Mouse (Mus musculus) urinary bladder, adult 2 months (tissue): ENCODE data around the gene Prss8. TPM values are rescaled to one million over a fixed set of nuclear protein-coding genes. Genes with fewer than 3 reads are reported as not detected.
A peak's percentile ranks its signal among the peaks of the same experiment; 100 is the strongest.
"Not testable (repeated sequence)": the region's sequence is repeated elsewhere in the genome, so short reads cannot be mapped to it uniquely, and the experiment has no call there.

Experiments used
- DNase-seq: peaks from one replicate; pipeline ENCODE4 v3.0.0; 2022; ENCODE audit warnings: low spot score
- polyA plus RNA-seq: library from polyadenylated mRNA; depleted of rRNA; stranded (reverse); fragments of >200 nt; gene quantifications from 2 replicates; pipeline ENCODE4 v1.2.3, GENCODE M21; 2012; rRNA removed

Prss8 gene
- 54.6 and 66.0 TPM in 2 replicates for polyA plus RNA-seq

- DNase-seq, result no peak
Observed at GRCm38 (mm10) chr7:127929923-127930322, at the start of gene Prss8. Prss8 (minus strand) TSS chr7:127930104.

- DNase-seq, result no peak
Observed at GRCm38 (mm10) chr7:127978856-127979255, 49.0 kb upstream of the Prss8 start.

DNA sequence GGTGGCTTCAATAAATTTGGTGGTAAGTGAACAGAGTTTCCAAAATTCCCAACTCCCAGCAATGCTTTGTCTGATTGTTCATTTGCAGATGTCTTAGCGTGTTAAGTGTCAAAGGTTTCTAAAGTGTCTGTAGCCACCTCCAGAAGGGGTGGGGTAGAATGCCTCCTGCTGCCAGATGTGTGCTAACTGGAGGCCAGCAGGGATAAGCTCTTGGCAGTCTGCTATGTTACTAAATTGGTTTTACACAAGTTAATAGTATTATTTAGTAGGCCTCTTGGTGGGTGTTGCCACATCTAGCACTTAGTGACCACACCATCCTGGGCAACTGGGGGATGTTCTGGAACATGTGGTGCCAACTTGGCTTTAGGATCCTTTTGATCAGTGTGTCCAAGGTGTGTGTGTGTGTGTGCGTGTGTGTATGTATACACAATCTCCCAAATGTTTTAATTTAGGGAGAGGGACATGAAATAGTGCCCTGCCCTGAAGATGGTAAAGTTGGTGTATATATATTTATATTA, 44.6 kb upstream of the Prss8 start:
- DNase-seq, result no peak

DNA sequence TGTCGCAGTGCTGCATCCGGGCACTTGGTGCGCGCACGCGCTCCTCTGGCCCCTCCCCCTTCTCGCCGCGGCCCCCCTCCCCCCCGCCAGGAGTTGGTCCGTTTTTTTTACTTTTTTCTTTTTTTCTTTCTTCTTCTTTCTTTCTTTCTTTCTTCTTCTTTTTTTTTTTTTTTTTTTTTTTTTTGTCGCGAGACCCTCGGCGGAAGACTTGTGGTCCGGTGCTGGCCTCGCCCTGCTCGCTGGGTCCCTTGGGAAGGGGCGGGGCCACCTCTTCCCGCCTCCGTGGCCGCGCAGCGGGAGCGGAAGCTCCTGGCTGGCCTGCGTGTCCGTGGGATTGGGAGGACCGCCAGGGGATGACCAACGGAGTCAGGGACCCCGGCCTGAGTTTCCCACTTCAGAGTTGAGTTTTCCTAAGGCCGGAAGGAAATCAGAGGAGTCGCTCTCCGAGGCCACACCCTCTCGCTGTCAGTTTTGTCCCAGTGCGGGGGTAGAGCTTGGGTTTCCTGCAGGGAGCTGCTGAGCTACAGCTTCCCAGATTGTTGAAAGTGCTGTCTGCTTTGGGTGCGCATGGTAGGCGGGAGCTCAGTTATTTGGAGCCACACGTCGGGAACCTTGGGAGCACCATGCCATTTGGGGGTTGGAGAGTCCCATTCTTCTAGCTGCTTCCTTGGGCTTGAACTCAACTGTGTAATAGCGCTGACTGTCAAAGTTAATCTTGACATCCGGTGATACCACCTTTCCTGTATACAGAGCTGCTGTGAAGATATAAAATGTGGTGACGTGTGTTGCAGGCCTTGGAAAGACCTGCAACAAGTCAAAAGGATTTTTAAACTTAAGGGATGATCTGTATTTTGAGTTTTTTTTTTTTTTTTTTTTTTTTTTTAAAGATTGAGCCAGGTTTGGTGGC, 38.3 kb upstream of the Prss8 start:
- peak; percentile 66 for DNase-seq

DNA sequence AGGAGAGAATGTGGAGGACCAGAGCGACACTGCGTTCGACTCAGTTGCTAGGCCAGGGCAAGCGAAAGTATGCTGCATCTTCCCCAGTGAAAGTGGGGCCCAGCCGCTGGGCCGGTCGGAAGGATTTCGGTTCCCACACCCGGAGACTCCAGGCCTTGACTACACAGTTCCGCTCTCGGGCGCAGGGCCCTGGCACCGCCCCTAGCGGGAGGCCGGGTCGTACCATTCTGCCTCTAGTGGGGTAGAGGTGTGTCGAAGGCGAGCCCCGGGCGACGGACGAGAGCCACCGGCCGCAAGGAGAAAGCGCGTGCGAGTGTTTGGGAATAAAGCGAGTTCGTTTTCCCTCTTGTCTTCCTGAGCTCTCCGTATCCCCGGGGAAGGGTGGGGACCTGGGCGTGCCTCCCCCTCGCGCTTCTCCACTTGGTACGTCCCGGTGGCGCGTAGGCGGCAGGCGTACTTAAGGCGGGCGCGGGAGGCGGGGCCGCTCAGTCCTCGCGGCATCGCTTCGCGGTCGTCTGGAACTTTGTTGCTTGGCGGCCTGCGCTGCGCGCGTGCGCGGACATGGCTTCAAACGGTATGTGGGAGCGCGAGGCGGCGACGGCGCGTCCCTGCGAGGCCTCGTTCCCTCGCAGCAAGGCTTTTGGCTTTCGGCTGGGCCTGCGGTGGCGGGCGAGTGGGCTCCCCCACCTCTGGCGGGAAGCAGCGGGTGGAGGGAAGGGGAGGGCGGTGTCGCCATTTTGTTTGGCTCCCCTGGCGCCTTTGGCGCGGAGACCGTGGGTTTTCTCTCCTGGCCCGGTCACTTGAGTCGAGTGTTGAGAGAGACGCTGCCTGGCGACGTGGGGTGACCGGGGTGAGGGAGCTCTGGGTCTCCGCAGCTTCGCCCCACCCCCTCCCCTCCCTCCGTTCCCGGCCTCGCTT, 37.4 kb upstream of the Prss8 start, which contains the start of gene Fus:
Gene Fus (plus strand): TSS at position 454 of the 918 bp plus-strand sequence.
- DNase-seq, result peak; percentile 100

DNA sequence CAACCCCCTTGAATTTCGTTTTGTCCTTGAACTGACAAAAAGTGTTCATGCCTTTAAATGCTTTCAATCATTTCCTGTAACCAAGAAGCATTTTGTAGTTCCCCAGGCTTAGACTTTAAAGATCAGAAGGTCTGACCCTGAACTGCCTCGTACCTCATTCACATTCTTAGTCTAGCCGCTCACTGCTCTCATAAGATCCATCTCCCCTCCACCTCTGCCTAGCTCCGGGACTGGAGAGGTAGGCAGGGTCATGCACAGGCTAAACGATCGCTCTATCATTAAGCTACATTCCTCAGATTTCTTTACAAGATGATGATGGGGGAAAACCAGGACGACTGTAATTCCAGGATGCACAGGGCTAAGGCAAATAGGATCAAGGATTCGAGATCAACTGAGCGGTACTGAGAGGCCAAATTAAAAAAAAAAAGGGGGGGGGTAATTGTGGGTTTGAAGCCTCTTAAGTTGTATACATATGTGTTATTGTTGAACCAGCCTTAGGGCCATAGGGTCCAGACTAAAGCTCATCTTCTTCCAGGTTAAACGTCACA, 36.5 kb upstream of the Prss8 start:
- no peak for DNase-seq

- DNase-seq, result no peak
Observed at GRCm38 (mm10) chr7:127959364-127959763, 29.5 kb upstream of the Prss8 start.

DNA sequence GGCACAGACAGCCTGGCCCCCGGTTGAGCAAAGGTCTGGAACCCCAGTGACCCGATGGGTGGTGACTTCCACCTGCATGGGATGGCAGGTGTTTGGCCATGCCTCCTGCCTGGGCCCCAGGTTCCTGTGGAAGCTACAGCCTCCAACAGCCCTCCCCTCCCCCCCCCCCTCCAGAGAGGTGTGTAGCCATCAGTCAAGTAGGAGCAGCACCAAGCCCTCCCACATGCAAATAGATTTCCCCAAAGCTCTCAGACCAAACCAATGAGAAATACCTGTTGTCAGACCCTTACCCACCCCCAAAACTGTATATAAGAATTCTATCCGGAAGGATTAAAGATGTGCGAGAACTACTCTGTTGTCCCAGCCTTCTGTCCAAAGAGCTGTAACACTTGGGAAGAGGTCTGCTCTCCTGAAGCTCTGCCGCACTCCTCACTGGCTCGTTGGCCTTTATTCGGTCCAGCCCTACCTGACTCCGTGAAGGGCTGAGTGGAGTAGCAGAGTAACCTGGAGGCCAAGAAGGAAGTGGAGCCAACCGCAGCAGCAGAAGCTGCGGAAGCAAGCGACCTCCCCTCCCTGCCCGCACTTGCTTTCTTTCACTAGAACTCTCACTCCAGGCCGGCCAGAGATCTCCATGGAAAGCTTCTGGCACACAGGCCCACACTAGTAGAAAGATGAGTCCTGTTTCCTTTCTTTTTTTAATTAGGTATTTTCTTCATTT, 23.1 kb upstream of the Prss8 start:
- no peak for DNase-seq

DNA sequence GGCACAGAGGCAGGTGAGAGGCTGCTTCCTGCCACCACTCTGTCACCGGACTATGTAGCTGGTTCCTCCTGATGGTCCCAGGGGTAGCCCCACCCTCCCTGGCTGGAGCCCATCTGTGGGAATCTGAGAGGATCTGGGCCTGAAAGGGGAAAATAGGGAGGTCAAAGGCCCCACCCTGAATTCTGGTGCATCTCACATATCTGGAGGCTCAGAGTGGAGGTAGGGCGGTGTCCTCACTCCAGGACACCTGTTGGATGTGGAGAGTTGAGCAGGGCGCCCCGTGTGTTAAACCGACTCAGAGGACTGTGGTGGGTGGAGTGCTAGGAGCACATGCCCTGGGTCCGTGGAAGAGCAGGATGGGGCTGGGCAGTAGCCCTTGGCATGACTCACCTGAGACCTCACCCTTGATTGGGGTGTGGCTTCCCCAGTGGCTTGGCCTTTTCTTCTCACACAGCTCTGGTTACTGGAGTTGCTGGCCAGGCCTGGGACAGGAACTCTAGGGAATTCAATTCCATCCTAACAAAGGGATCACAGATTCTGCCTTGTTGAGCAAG, 16.6 kb upstream of the Prss8 start, which contains the start of gene Prss36:
Gene Prss36 (minus strand): TSS at position 256 of the 554 bp plus-strand sequence.
- DNase-seq, result no peak

DNA sequence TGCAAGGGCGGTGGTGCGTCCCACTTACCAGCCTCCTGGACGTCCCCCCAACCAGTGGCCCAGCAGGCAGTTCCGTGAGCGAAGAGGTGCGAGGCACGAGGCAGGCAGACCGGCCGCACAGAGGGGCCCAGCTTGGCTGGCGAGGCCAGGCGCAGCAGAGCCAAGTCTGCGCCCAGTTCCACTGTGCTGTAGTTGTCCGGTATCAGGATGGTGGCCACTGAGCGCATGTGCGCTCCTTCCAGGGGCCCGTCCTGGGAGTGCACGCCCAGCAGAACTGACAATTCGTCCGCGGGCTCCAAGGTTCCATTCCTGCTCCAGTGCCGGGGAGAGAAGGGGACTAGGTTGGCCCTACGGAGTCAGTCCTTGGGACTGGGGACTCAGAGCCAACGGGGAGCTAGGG, 14.7 kb upstream of the Prss8 start:
- DNase-seq, result no peak

GRCm38 (mm10) chr7:127942097-127942496, 12.2 kb upstream of the Prss8 start:
- not testable (repeated sequence) for DNase-seq

DNA sequence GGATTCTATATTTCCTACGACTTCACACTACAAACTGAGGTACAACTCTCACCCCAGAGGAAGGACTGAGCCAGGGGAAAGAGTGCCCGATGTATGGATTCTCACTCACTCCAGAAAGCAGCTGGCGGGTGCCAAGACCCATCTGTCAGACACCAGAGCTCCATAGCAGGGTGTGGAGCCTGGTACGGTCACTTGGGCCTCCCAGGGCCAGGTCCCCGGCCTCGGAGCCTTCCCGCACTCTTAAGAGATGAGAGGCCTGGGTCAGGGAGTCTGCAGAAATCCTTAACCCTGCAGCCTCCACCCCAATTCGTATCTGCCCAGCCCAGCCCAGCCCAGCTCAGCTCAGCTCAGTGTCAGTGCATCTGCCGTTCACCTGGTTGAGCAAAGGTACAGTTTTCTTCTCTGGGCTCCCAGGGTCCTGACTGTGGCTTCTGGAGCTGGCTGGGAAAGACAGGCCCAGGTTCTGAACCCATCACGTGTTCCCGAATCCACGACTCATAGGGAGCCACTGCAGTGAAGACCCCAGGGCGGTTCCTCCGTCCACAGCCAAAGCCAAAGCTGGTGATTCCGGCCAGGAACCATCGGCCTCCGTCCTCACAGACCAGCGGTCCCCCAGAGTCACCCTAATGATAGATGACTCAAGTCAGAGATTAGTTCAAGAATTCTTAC, 6.4 kb upstream of the Prss8 start:
- no peak for DNase-seq

DNA sequence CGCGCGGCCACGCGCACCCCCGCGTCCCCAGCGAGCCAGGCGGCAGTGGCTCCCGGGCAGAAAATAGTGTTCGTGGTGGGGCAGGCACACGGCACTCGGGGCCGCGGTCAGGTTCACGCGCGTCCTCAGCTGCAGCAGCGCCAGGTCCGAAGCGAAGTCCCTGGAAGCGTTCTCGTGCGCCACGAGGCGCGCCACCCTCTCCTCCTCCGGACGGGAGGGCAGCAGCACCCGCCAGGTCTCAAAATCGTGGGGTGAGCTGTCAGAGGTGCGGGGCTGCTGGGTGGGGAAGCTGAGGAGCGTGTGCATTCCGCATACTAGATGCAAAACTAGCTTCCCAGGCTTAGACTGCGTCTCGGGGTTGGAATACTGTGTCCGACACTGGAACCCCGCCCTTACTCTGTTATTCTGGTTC, 5.8 kb upstream of the Prss8 start:
- no peak for DNase-seq

DNA sequence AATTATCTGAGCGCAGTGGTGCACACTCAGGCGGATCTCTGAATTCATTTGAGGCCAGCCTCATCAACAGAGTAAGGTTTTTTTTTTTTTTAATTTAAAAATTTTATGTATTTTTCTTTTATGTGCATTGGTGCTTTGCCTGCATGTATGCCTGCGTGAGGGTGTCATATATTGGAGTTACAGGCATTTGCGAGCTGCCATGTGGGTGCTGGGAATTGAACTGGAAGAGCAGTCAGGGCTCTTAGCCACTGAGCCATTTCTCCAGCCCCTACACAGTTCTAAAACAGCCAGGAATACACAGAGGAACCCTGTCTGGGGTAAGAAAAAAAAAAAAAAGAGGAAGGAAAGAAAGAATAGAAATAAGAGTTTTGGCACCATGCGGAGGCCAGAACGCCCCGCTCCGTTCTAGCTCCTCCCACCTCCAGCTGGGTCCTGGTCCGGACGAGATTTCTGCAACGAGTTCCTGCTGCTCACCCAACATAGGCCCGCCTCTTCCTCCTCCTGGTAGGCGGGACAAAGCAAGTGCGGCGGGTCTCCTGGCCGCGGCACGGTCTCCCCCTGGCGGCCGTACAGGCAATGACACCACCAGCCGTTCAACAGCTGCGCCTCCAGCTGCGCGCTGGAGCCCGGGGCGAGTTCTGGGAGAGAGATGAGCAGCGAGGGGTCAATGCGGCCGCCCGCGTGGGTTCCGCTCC, 5.3 kb upstream of the Prss8 start:
- DNase-seq, result peak; percentile 90

DNA sequence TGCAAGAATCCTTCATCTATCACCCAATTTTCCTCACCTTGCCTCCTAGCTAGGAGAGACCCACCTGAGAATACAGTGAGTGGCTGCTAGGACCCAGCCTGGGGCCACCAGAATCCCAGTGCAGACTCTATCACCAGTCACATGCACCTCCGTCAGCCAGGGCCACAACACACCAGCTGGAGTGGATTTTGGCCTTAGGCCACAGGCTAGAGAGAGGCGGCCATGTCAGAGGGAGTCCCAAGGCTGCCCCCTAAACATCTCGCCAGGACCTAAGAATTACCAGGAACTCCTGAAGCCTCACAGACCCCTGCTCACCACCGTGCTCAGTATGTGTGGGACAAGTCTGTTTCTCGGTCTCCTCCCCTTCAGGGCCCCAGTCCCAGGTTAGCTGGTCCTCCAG, 4.2 kb upstream of the Prss8 start:
- DNase-seq, result no peak

DNA sequence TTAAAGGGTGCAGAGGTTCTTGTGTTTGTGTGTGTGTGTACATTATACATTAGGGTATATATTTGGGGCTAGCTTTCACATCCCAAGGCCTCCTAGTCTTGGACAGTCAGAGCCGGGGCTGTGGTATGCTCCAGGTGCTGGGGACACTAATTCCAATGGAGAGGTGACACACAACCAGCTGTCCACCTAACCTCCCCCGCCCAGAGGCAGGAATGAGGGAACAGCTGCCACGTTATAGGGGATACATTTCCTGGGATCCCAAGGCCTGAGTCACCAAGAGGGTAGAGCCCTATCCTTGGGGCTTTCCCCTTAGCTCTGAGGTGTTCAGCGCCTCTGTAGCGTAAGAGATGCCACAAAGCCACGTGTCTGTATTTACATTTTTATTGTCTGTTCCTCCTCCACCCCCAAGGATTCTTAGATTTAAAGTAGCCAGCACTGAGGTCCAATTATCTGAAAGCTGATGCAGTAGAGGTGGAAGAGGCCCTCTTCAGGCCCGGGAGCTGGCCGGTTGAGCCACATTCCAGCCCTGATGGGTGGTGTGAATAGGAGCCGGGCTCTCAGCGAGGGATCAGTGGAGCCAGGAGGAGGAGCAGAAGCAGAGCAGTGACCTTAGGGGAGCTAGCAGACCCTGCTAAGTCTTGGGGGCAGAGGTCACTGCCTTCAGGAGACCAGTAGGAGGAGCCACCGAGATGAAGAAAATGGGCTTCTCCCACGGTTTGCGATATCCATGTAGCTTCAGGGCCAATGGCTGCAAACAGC, 2.5 kb upstream of the Prss8 start:
- no peak for DNase-seq

- no peak for DNase-seq
Observed at GRCm38 (mm10) chr7:127931351-127932135, 1.6 kb upstream of the Prss8 start.

DNA sequence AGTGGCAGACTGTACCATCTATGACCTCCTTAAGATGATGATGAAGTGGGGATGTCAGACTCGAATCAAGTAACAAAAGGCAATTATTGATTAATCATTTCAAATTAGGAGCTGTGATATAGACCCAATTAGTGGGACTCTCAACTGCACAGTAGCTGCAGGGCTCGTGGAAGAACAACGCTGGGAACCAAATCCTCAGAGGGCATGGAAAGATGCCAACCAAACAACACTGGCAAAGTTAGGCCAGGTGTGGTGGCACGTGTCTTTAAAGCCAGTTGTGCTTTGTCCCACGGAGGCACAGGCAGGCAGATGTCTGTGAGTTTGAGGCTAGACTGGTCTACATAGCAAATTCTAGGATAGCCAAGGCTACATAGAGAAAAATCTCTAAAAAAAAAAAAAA, 732 bp upstream of the Prss8 start:
- no peak for DNase-seq
